Mouse (Mus musculus) neural tube, embryonic 10.5 days (tissue): ENCODE results near the gene Cep19.

ENCODE experiments used
- DNase-seq: peaks from one replicate; pipeline ENCODE4 v3.0.0-alpha.2; 2017; ENCODE audit warnings: low spot score; ENCODE audit errors: extremely low spot score

Cep19 gene

GRCm38 (mm10) chr16:32143766-32144165, 44.2 kb downstream of the Cep19 start:
- no peak for DNase-seq

DNA sequence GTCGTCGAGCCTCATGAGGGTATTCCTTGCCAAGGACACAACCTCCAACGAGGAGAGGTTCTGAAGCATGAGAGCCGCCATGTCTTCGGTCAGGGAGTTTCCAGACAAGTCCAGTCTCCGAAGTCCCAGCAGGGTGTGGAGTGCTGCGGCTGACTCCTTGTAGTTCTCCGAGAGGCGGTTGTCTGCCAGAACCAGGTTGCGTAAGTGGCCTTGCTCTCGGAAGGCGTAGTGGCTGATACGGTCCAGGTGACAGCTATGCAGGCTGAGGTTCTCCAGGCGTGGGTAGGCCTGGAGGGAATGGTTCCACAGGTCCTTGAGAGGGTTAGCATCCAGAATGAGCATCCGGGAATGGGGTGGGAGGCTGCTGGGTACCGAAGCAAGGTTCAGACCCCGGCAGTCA, 45.0 kb downstream of the Cep19 start:
- no peak for DNase-seq

DNA sequence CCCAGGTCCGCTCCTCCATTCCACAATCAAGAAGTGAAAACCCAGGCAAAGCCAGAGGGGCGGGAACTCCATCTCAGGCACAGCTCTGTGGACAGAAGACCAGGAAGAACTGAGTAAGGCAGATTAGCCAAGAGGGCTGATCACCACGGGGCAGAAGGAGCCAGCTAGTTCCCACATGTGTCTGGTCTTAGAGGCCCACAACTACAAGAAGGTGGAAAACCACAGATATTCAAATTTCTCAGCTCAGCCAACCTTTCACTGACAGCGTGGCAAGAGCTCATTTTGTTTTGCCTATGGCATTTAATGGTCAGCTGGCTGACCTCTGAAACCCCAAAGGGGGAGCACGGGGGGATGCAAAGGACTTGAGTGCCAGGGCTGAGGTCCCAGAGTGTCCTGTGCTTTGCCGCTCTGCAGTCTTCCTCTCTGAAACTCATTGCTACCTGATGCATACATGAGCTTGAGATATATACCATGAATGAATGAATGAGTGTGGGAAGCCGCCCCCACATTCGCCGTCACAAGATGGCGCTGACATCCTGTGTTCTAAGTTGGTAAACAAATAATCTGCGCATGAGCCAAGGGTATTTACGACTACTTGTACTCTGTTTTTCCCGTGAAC, 48.1 kb downstream of the Cep19 start:
- no peak for DNase-seq

- no peak for DNase-seq
Measured at GRCm38 (mm10) chr16:32153976-32154375, 54.4 kb downstream of the Cep19 start.

DNA sequence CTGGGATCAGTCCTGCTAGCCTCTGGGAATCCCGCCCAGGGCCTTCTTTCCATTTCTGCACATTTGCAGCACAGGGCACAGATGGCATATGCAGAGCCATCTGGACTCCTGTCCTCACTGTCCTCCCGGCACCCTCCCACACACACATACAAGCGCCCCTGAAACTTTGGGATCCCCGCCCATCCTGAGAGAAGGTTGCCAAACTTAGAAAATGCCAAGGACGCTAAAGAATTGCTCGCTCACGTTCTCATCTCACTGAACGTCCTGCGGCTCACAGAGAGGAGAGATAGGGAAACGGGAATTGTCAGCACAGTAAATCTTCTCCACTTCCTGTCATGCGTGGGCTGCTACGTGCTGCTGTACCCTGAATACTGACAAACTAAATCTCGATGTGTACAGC, 54.8 kb downstream of the Cep19 start:
- no peak for DNase-seq

DNA sequence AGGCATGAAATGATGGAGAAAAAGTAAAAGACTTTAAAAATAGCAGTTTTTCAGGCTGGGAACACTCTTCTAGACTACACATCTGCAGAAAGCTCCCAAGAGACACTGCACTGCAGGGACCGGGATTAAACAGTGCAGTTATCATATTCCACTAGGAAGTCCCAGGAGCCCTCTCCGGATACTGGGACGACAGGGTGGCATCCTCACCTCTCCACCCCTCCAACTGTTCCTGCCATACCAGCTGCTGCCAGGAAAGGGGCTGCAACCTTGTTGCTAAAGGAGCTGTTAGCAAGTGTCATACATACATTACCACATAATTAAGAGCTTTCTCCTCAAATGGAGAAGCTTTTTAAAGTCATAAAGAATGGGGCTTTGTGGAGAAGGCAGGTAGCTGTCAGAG, 57.1 kb downstream of the Cep19 start:
- DNase-seq, result no peak

DNA sequence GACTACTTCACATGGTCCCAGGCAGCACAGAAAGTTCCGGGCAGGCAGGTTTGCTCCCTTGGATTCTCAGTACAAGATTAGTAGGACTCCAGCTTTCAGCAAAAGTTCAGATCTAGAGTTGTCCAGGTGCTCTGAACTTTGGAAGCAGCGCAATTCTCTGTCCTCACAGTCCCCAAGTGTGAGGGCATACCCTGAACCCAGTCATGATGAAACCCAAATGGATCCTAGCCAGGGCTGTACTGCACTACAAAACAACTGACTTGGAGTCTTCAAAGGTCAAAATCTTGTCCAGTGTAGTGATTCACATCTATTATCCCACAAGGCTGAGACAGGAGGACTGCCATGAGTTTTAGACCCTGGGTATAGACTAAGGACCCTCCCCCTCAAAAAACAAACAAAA, 57.8 kb downstream of the Cep19 start:
- no peak for DNase-seq
